Mouse (Mus musculus): ENCODE data around the gene Qk.

Qk gene

GRCm38 (mm10) chr17:10251252-10251958 is 68.2 kb downstream of the Qk start:
- no peak for DNase-seq (ENCODE audit: low spot score in 2 of 2)

- DNase-seq (ENCODE audit: low spot score in 2 of 2): no peak
These were observed 79.6 kb downstream of the Qk start for GRCm38 (mm10) chr17:10240081-10240480.

- DNase-seq (ENCODE audit: low spot score in 2 of 2): no peak
These were observed 83.1 kb downstream of the Qk start for GRCm38 (mm10) chr17:10236595-10236994.

- DNase-seq (ENCODE audit: low spot score in 2 of 2): no peak
These were observed 87.2 kb downstream of the Qk start for GRCm38 (mm10) chr17:10232406-10232805.

GRCm38 (mm10) chr17:10227798-10228538 is 91.7 kb downstream of the Qk start:
- no peak for DNase-seq (ENCODE audit: low spot score in 2 of 2)

- DNase-seq (ENCODE audit: low spot score in 2 of 2): no peak
These were observed 103.5 kb downstream of the Qk start for GRCm38 (mm10) chr17:10216164-10216563.

GRCm38 (mm10) chr17:10209154-10209777 is 110.4 kb downstream of the Qk start:
- DNase-seq (ENCODE audit: low spot score in 2 of 2): no peak

GRCm38 (mm10) chr17:10198662-10199061 is 121.0 kb downstream of the Qk start:
- DNase-seq (ENCODE audit: low spot score in 2 of 2): no peak

GRCm38 (mm10) chr17:10198231-10198630 is 121.4 kb downstream of the Qk start:
- DNase-seq (ENCODE audit: low spot score in 2 of 2): no peak

GRCm38 (mm10) chr17:10195703-10196102 is 124.0 kb downstream of the Qk start:
- DNase-seq (ENCODE audit: low spot score in 2 of 2): no peak

- DNase-seq (ENCODE audit: low spot score in 2 of 2): no peak
These were observed 128.8 kb downstream of the Qk start for GRCm38 (mm10) chr17:10190857-10191256.

- no peak for DNase-seq (ENCODE audit: low spot score in 2 of 2)
These were observed 131.2 kb downstream of the Qk start for GRCm38 (mm10) chr17:10188481-10188880.

GRCm38 (mm10) chr17:10187431-10188020 is 132.1 kb downstream of the Qk start:
- no peak for DNase-seq (ENCODE audit: low spot score in 2 of 2)

GRCm38 (mm10) chr17:10181761-10182160 is 137.9 kb downstream of the Qk start:
- DNase-seq (ENCODE audit: low spot score in 2 of 2): no peak

GRCm38 (mm10) chr17:10177096-10177495 is 142.6 kb downstream of the Qk start:
- no peak for DNase-seq (ENCODE audit: low spot score in 2 of 2)

GRCm38 (mm10) chr17:10161258-10161657 is 158.4 kb downstream of the Qk start:
- no peak for DNase-seq (ENCODE audit: low spot score in 2 of 2)

GRCm38 (mm10) chr17:10160415-10160814 is 159.2 kb downstream of the Qk start:
- no peak for DNase-seq (ENCODE audit: low spot score in 2 of 2)

- no peak for DNase-seq (ENCODE audit: low spot score in 2 of 2)
These were observed 166.7 kb downstream of the Qk start for GRCm38 (mm10) chr17:10152808-10153413.

Data from natural killer cell, adult 2 months (primary cell).